In genomic region chr17:75440619-75441018, GRCm38 (mm10) we compare ENCODE assay signal across 10 mouse cellular contexts. TPM values are rescaled to one million over a fixed set of nuclear protein-coding genes. Genes with fewer than 3 reads are reported as not detected.
DNase-seq lines count a peak whose midpoint lies in the region; ATAC-seq lines count a peak whose summit lies in the region.
"Had no signal": no experiment of that assay in that cellular context is flagged by ENCODE, and none has a peak within 500 bp of the region (broad histone marks: within the 10 kb centered on the region; RNA-seq: fewer than 3 reads in every experiment).

No protein-coding gene starts in this region.

- no peaks in the 10 kb centered on the region for H3K9me3 ChIP-seq in embryonic facial prominence, embryonic 14.5 days (ENCODE audit: control insufficient read depth, low read length)
- H3K9me3 ChIP-seq in embryonic facial prominence, embryonic 10.5 days = no peaks in the 10 kb centered on the region
- H3K9me3 ChIP-seq in midbrain, embryonic 12.5 days = no peaks in the 10 kb centered on the region
- H3K9me3 ChIP-seq in midbrain, embryonic 16.5 days (replicated peaks; ENCODE audit: control insufficient read depth, low read length, poor library complexity, severe bottlenecking) = no peaks in the 10 kb centered on the region

- H3K4me3 ChIP-seq in embryonic facial prominence, embryonic 14.5 days (ENCODE audit: low read depth, low read length) = no peak overlapping the region
- H3K4me3 ChIP-seq in embryonic facial prominence, embryonic 10.5 days = no peak overlapping the region
- H3K4me3 ChIP-seq in midbrain, embryonic 12.5 days = no peak overlapping the region
- no peak overlapping the region for H3K4me3 ChIP-seq in midbrain, embryonic 16.5 days (ENCODE audit: low read depth, low read length)

- H3K4me2 ChIP-seq in embryonic facial prominence, embryonic 14.5 days (ENCODE audit: low read depth, low read length) = no peak overlapping the region
- no peak overlapping the region for H3K4me2 ChIP-seq in midbrain, embryonic 12.5 days (replicated peaks)
- H3K4me2 ChIP-seq in midbrain, embryonic 16.5 days (ENCODE audit: low read length) = no peak overlapping the region

- H3K27ac ChIP-seq in embryonic facial prominence, embryonic 14.5 days (replicated peaks; ENCODE audit: low read depth, low read length) = no peak overlapping the region
- no peak overlapping the region for H3K27ac ChIP-seq in embryonic facial prominence, embryonic 10.5 days (replicated peaks)
- H3K27ac ChIP-seq in midbrain, embryonic 12.5 days (replicated peaks) = 0 out of 2 replicates have a peak overlapping the region, but pooled peaks have one; percentile 5
- no peak overlapping the region for H3K27ac ChIP-seq in midbrain, embryonic 16.5 days (ENCODE audit: low read length)

- WGBS in embryonic facial prominence, embryonic 14.5 days = 68% methylated on average over 7 of the region's 7 CpGs
- WGBS in embryonic facial prominence, embryonic 10.5 days = 74% methylated on average over 7 of the region's 7 CpGs
- WGBS in midbrain, embryonic 12.5 days = 72% methylated on average over 7 of the region's 7 CpGs
- WGBS in midbrain, embryonic 16.5 days = 57% methylated on average over 7 of the region's 7 CpGs

- H3K4me1 ChIP-seq in embryonic facial prominence, embryonic 14.5 days (ENCODE audit: control insufficient read depth, insufficient read depth, low read length) = peaks cover 2% of the 10 kb centered on the region; the same call in 1 of the 2 replicates
- H3K4me1 ChIP-seq in embryonic facial prominence, embryonic 10.5 days = peaks cover 9% of the 10 kb centered on the region; the same call in 1 of the 2 replicates
- H3K4me1 ChIP-seq in midbrain, embryonic 12.5 days = no peaks in the 10 kb centered on the region
- 0 out of 2 replicates have a peak, but pooled peaks cover 2% of the 10 kb centered on the region for H3K4me1 ChIP-seq in midbrain, embryonic 16.5 days (ENCODE audit: control insufficient read depth, insufficient read depth, low read length)

- no peaks in the 10 kb centered on the region for H3K36me3 ChIP-seq in embryonic facial prominence, embryonic 14.5 days (ENCODE audit: control insufficient read depth, insufficient read depth, low read length)
- no peaks in the 10 kb centered on the region for H3K36me3 ChIP-seq in embryonic facial prominence, embryonic 10.5 days (replicated peaks)
- no peaks in the 10 kb centered on the region for H3K36me3 ChIP-seq in midbrain, embryonic 12.5 days
- H3K36me3 ChIP-seq in midbrain, embryonic 16.5 days (ENCODE audit: control insufficient read depth, insufficient read depth, low read length) = no peaks in the 10 kb centered on the region
- H3K36me3 ChIP-seq in splenic B cell, adult 2 months (ENCODE audit: control insufficient read depth, insufficient read depth, low read length, poor library complexity, severe bottlenecking) = no peaks in the 10 kb centered on the region

- H3K27me3 ChIP-seq in embryonic facial prominence, embryonic 14.5 days (replicated peaks; ENCODE audit: control insufficient read depth, insufficient read depth, low read length) = no peaks in the 10 kb centered on the region
- H3K27me3 ChIP-seq in embryonic facial prominence, embryonic 10.5 days (replicated peaks; ENCODE audit: low read depth, poor library complexity, severe bottlenecking) = no peaks in the 10 kb centered on the region
- no peaks in the 10 kb centered on the region for H3K27me3 ChIP-seq in midbrain, embryonic 12.5 days
- H3K27me3 ChIP-seq in midbrain, embryonic 16.5 days (ENCODE audit: control insufficient read depth, insufficient read depth, low read depth, low read length) = no peaks in the 10 kb centered on the region
- no peaks in the 10 kb centered on the region for H3K27me3 ChIP-seq in splenic B cell, adult 2 months (ENCODE audit: control insufficient read depth, insufficient read depth, low read length, poor library complexity, severe bottlenecking)

- ATAC-seq in embryonic facial prominence, embryonic 14.5 days (ENCODE audit: low read depth) = no peak
- ATAC-seq in midbrain, embryonic 12.5 days (ENCODE audit: low FRiP score, low read depth) = 0 out of 2 replicates have a peak, but pooled peaks have one; percentile 36
- ATAC-seq in midbrain, embryonic 16.5 days = no peak

- no peak overlapping the region for H3K9ac ChIP-seq in embryonic facial prominence, embryonic 14.5 days (ENCODE audit: low read depth, low read length)
- no peak overlapping the region for H3K9ac ChIP-seq in midbrain, embryonic 12.5 days (replicated peaks)
- H3K9ac ChIP-seq in midbrain, embryonic 16.5 days (ENCODE audit: low read depth, low read length) = no peak overlapping the region

- peak; percentile 17 for DNase-seq in embryonic facial prominence, embryonic 14.5 days (ENCODE audit: low spot score)
- no peak for DNase-seq in embryonic facial prominence, embryonic 10.5 days (ENCODE audit: low spot score)
- peak; percentile 58 to 63 for DNase-seq in kidney, postnatal 36 days
- peak; percentile 41 for DNase-seq in splenic B cell, adult 2 months (ENCODE audit: low read depth, low spot score)
- DNase-seq in layer of hippocampus, adult 8-10 months (ENCODE audit: low spot score in 2 of 2) = no peak
- no peak for DNase-seq in urinary bladder, postnatal 4 days (ENCODE audit: low spot score in 2 of 2)
- DNase-seq: cerebellum, adult 11-12 months; left cerebral cortex, postnatal 4 days had no signal

RNA-seq across cellular contexts. Expression of gene Rasgrp3, which starts 4.9 kb away (rescaled TPM):
- 12.5 and 17.6 TPM in 2 replicates for polyA plus RNA-seq in embryonic facial prominence, embryonic 14.5 days (2014; fragmentation: Nextera tagmentation; extraction: Ambion mirVana)
- 5.5 and 6.0 TPM in 2 replicates for polyA plus RNA-seq in embryonic facial prominence, embryonic 10.5 days (2016; fragmentation: Nextera tagmentation; extraction: Ambion mirVana)
- polyA plus RNA-seq in midbrain, embryonic 12.5 days (2016; fragmentation: Nextera tagmentation; extraction: Ambion mirVana) = 5.7 and 7.4 TPM in 2 replicates
- polyA plus RNA-seq in midbrain, embryonic 16.5 days (2015; fragmentation: Nextera tagmentation; extraction: Ambion mirVana) = 5.7 and 6.0 TPM in 2 replicates
- 10 to 100 TPM; 13.7 to 31.8 (median 24.5) TPM for total RNA-seq in layer of hippocampus, adult 8-10 months (2022)

Comparison
In these comparisons a context has a peak if more than half of its experiments do, and no peak if none do; other contexts are left out.
1. DNase-seq: peak in embryonic facial prominence, embryonic 14.5 days (single experiment), kidney, postnatal 36 days (2 of 2) and splenic B cell, adult 2 months (single experiment); none in embryonic facial prominence, embryonic 10.5 days (single experiment), layer of hippocampus, adult 8-10 months (0 of 2) and urinary bladder, postnatal 4 days (0 of 2).